Comparison of ENCODE assay signal across 13 mouse cellular contexts in genomic region chr11:121734892-121735291, GRCm38 (mm10).
"Had no signal": no experiment of that assay in that cellular context is flagged by ENCODE, and none has a peak within 500 bp of the region (broad histone marks: within the 10 kb centered on the region; RNA-seq: fewer than 3 reads in every experiment).

No protein-coding gene starts in this region.

- H3K9me3 ChIP-seq: limb, embryonic 10.5 days; midbrain, embryonic 12.5 days had no signal

- ATAC-seq: lung, postnatal 0 days had no signal

- DNase-seq: kidney, adult 8-10 months; kidney, postnatal 25 days; lung, adult 2 months; lung, postnatal 36 days; right cerebral cortex, postnatal 25 days; thymus, adult 18-20 months; thymus, postnatal 14 days had no signal

- H3K27me3 ChIP-seq: midbrain, embryonic 12.5 days had no signal

- H3K27ac ChIP-seq: left cerebral cortex, adult 2 months; limb, embryonic 10.5 days; liver, embryonic 14.5 days; midbrain, embryonic 12.5 days; stomach, postnatal 0 days had no signal

- H3K4me3 ChIP-seq: left cerebral cortex, adult 2 months; limb, embryonic 10.5 days; midbrain, embryonic 12.5 days had no signal

- H3K36me3 ChIP-seq: limb, embryonic 10.5 days; midbrain, embryonic 12.5 days had no signal
